In genomic region chr15:69246190-69246966, GRCm38 (mm10) we compare ENCODE assay signal across 12 mouse cellular contexts.
DNase-seq lines count a peak whose midpoint lies in the region; TF ChIP-seq lines count a peak whose summit lies in the region.
"Had no signal": no experiment of that assay in that cellular context is flagged by ENCODE, and none has a peak within 500 bp of the region (broad histone marks: within the 10 kb centered on the region; RNA-seq: fewer than 3 reads in every experiment).

No protein-coding gene starts in this region.

- intact Hi-C loops in left cerebral cortex, adult 2 months (cut with DNase I) = no loop called here

- no peak for TF ChIP-seq CTCF in left cerebral cortex, adult 2 months (IDR thresholded peaks at IDR 0.05)

- DNase-seq in adrenal gland, postnatal 25 days = peak; percentile 0
- DNase-seq in adrenal gland, adult 2 months = no peak
- peak; percentile 24 for DNase-seq in left cerebral cortex, adult 2 months (ENCODE audit: extremely low spot score in 1 of 2, low spot score in 2 of 2)
- DNase-seq in left cerebral cortex, adult 11 months (ENCODE audit: low spot score) = no peak
- DNase-seq in layer of hippocampus, adult 9-11 months = peak; percentile 13
- peak; percentile 25 to 31 for DNase-seq in right cerebral cortex, adult 2 months (ENCODE audit: low spot score in 2 of 2)
- DNase-seq in spleen, adult 12 weeks (ENCODE audit: low spot score) = no peak
- DNase-seq in thymus, postnatal 10 days (ENCODE audit: low spot score in 2 of 2) = no peak
- DNase-seq: heart, adult 11 months; kidney, postnatal 14 days; liver, embryonic 13.5 days had no signal

- no peak overlapping the region for H3K4me3 ChIP-seq in left cerebral cortex, adult 2 months
- H3K4me3 ChIP-seq: liver, embryonic 13.5 days; megakaryocyte, embryonic 14.5 days had no signal

- H3K27ac ChIP-seq in left cerebral cortex, adult 2 months = no peak overlapping the region
- H3K27ac ChIP-seq: liver, embryonic 13.5 days had no signal

Comparison
In these comparisons a context has a peak if more than half of its experiments do, and no peak if none do; other contexts are left out.
1. DNase-seq: peak in adrenal gland, postnatal 25 days (single experiment), left cerebral cortex, adult 2 months (2 of 2), layer of hippocampus, adult 9-11 months (single experiment) and right cerebral cortex, adult 2 months (2 of 2); none in adrenal gland, adult 2 months (single experiment), left cerebral cortex, adult 11 months (single experiment), spleen, adult 12 weeks (single experiment) and thymus, postnatal 10 days (0 of 2).